Mouse (Mus musculus) ES-Bruce4 (cell line): Measurements from ENCODE around the gene Paxbp1.

Source experiments
- CTCF ChIP-seq: IDR thresholded peaks from one replicate; pipeline ENCODE4 v1.8.1; 2011; ENCODE audit warnings: low read depth, low read length
- POLR2A ChIP-seq: IDR thresholded peaks from one replicate; pipeline ENCODE4 v1.8.1; 2011; ENCODE audit warnings: low read length; ENCODE audit not compliant: insufficient read depth

DNA sequence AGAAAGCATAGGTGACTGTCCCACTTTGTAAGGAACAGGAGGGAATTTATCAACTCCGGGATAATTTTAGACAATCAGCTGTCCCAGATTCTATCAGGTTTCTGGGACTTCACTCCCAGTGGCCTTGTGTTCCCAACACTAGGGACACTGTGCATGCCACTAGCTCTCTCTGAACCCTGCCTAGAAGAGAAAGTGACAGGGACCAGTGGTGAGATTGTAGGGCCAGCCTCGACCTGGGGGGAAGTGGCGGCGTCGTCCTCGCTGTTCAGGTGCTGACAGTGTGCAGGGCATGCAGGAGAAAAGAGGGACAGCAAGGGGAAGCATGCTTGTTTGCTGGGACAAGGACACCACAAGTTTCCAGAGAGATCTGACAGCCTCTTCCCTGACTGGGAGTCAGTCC, 13.4 kb upstream of the Paxbp1 start:
- TF ChIP-seq POLR2A (no peak), CTCF (no peak)
